Mouse (Mus musculus): Measurements from ENCODE around the gene BC016579.

BC016579 gene

GRCm38 (mm10) chr16:45651497-45651896 is 2.4 kb downstream of the BC016579 start:
- in situ Hi-C loops (cut with MboI; ENCODE audit: unreplicated experiment in 2 of 2) = no loop called here

GRCm38 (mm10) chr16:45644380-45644779 is 9.5 kb downstream of the BC016579 start:
- in situ Hi-C loops (cut with MboI; ENCODE audit: unreplicated experiment in 2 of 2) = no loop called here

DNA sequence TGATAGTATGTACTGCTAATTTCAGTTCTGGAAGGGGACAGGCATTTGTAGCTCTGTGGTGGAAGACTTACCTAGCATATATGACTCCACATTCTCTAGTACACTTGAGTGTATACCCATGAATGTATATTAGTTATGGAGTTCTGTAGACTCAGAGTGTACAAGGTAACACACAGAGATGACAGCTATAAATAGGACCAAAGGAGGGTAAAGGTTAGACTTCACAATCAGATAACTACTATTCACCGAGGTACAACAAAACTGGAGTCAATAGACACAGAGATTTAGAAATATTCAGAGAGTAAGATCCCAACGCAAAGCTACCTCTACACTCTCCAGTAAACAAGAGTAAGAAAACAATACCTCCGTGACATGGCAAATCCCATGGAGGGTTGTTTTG is 9.9 kb downstream of the BC016579 start:
- in situ Hi-C loops (cut with MboI; ENCODE audit: unreplicated experiment in 2 of 2) = no loop called here

DNA sequence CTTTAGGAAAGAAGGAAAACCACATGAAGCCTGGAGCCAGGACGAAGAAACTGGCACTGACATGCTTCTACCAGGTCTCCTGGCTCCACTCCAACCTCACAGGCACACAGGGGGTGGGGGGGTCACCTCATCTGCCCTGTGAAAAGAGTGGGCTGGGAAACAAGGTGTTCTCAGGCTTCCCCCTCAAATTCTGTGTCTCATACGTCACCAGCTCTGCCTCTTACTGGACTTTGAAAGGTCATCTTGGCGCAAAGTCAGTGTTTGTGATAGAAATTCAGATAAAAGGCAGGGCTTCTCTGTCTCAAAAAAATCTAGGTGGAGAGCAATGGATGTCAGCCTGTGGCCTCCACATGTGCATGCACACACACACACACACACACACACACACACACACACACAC is 12.6 kb downstream of the BC016579 start:
- in situ Hi-C loops (cut with MboI; ENCODE audit: unreplicated experiment in 2 of 2) = no loop called here

GRCm38 (mm10) chr16:45640070-45640762 is 13.7 kb downstream of the BC016579 start:
- in situ Hi-C loops (cut with MboI; ENCODE audit: unreplicated experiment in 2 of 2) = no loop called here

- in situ Hi-C loops (cut with MboI; ENCODE audit: unreplicated experiment in 2 of 2) = loop anchor here in 1 of 2 experiments (10.0 kb wide), 2 partner anchors 891 to 1151 kb away; partner anchors contain the start of gene Gtpbp8
Observed at GRCm38 (mm10) chr16:45635826-45636225, 18.0 kb downstream of the BC016579 start.

- in situ Hi-C loops (cut with MboI; ENCODE audit: unreplicated experiment in 2 of 2) = loop anchor here (5.0 to 10.0 kb wide), 6 partner anchors 40 to 1148 kb away; partner anchors contain the start of gene Gtpbp8 (in 1 of the 2)
Observed at GRCm38 (mm10) chr16:45632420-45632819, 21.4 kb downstream of the BC016579 start.

GRCm38 (mm10) chr16:45630347-45630960 is 23.4 kb downstream of the BC016579 start:
- in situ Hi-C loops (cut with MboI; ENCODE audit: unreplicated experiment in 2 of 2) = loop anchor here (5.0 to 10.0 kb wide), 6 partner anchors 42 to 1146 kb away; partner anchors contain the start of gene Gtpbp8 (in 1 of the 2)

DNA sequence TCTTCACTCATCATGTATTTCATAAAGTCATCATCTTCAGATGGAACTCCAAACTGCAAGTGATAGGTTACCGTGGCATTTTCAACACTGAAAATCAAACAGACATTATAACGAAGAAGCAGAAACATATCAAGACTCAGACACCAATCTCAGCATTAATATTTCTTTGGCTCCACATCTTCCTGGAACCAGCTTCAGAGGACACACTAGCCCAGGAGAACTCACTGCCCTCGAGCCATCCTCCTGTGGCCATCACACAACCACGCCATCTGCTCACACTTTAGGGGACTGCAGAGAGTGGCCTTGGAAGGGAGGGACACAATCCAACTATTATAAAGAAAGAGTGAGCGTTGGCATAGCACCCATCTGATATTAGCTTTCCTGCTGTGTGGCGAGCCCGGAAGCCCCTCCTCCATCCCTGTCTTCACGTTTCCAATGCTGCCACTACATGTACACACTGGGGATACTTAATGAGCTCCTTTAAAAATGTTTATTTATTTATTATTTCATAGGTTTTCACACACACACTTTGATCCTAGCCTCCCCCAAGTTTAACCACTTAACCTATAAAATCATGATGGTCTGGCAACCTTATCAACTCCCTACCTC is 24.3 kb downstream of the BC016579 start:
- in situ Hi-C loops (cut with MboI; ENCODE audit: unreplicated experiment in 2 of 2) = loop anchor here (5.0 to 10.0 kb wide), 6 partner anchors 43 to 1145 kb away; partner anchors contain the start of gene Gtpbp8 (in 1 of the 2)

- in situ Hi-C loops (cut with MboI; ENCODE audit: unreplicated experiment in 2 of 2) = no loop called here
Observed at GRCm38 (mm10) chr16:45625342-45625741, 28.5 kb downstream of the BC016579 start.

GRCm38 (mm10) chr16:45624791-45625190 is 29.1 kb downstream of the BC016579 start:
- in situ Hi-C loops (cut with MboI; ENCODE audit: unreplicated experiment in 2 of 2) = loop anchor here in 1 of 2 experiments (25.0 kb wide), 1 partner anchor 1137 kb away; no protein-coding TSS in a partner anchor

DNA sequence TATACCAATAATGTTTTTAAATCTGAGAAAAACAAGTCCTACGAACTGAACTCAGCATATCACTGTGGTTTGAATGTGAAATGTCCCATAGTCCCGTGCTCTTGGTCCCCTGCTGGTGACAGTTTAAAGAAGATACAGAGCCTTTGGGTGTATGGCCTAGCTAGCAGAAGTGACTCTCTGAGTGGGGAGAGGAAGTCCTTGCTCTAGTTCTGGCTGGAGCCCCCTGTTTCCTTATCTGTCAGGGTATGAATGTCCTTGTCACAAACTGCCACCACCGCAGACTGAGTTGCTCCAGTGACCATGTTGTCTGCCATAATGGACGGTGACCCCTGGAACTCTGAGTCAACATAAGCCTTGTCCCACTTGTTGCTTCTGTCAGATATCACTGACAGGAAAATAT is 30.6 kb downstream of the BC016579 start:
- in situ Hi-C loops (cut with MboI; ENCODE audit: unreplicated experiment in 2 of 2) = loop anchor here in 1 of 2 experiments (25.0 kb wide), 1 partner anchor 1136 kb away; no protein-coding TSS in a partner anchor

DNA sequence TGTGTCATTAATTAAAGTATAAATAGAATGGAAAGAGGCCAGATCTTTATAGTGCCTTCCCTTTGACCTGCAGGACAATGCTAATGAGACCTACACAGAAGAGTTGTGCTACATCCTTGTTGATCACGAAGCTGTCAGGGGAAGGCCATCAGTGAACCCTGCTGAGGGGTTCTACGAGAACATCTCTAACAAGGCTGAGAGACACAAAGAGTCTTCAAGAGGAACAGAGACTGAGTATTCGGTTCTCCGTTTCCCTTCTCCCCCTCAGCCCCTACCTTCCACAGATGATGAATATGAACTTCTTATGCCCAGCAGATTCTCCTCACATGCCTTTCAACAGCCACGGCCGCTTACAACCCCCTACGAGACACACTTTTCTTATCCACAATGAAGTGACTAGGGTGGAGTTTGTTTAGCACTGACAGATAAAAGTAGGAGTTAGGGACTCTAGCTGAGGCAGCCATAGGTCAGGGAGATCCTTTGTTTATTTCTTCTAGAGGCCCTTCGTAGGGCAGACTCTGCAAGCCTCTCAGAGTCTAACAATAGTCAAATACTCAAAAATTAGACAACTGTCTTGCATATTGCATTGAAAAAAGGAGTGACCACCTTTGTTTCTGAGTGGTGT is 34.0 kb downstream of the BC016579 start:
- in situ Hi-C loops (cut with MboI; ENCODE audit: unreplicated experiment in 2 of 2) = loop anchor here (10.0 to 25.0 kb wide), 2 partner anchors 55 to 1133 kb away; no protein-coding TSS in a partner anchor

GRCm38 (mm10) chr16:45615944-45616343 is 37.9 kb downstream of the BC016579 start:
- in situ Hi-C loops (cut with MboI; ENCODE audit: unreplicated experiment in 2 of 2) = loop anchor here (10.0 to 25.0 kb wide), 2 partner anchors 59 to 1129 kb away; no protein-coding TSS in a partner anchor

DNA sequence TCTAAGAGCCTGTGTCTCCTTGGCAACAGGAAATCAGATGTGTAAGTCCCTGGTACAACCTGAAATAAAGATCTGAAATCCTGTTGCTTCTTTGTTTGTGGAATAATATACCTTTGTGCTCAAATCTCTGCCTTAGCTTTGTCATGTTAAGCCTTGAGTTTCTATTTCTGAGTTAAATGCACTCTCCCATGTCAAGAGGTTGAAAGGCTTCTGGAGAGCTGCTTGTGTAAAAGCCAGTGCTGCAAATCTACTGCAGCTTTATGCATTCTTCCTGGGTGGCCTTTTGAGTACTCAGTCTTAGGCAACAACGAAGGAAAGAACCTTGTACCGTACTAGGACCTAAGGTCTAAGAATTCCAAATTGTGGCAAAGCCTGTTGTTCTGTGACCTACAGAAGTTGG is 40.6 kb downstream of the BC016579 start:
- in situ Hi-C loops (cut with MboI; ENCODE audit: unreplicated experiment in 2 of 2) = loop anchor here (10.0 to 25.0 kb wide), 2 partner anchors 62 to 1126 kb away; no protein-coding TSS in a partner anchor

- in situ Hi-C loops (cut with MboI; ENCODE audit: unreplicated experiment in 2 of 2) = loop anchor here (10.0 to 25.0 kb wide), 2 partner anchors 65 to 1123 kb away; no protein-coding TSS in a partner anchor
Observed at GRCm38 (mm10) chr16:45610267-45610666, 43.6 kb downstream of the BC016579 start, which contains the start of gene Gcsam. Gene Gcsam, plus strand, starts transcription at chr16:45610380.

DNA sequence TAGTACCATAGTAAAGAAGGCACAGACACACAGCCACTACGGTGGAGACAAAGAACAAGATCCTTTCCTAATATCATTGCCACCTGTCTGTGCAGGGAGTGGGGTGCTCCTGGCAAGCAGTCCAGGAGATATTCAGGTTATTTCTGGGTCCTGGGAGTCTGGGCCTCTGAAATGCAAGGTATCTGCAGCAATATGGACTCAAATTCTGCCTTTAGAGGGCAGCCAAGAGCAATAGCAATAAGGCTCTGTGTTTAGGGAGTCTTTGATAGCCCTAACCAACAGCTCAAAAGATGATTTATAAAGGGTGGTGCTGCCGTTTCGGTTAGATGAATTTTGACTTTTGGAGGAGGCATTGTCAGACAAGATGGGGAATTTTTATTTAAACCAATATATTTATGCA is 44.6 kb downstream of the BC016579 start:
- in situ Hi-C loops (cut with MboI; ENCODE audit: unreplicated experiment in 2 of 2) = loop anchor here in 1 of 2 experiments (25.0 kb wide), 1 partner anchor 1122 kb away; no protein-coding TSS in a partner anchor

GRCm38 (mm10) chr16:45608481-45608954 is 45.4 kb downstream of the BC016579 start:
- in situ Hi-C loops (cut with MboI; ENCODE audit: unreplicated experiment in 2 of 2) = loop anchor here in 1 of 2 experiments (25.0 kb wide), 1 partner anchor 1121 kb away; no protein-coding TSS in a partner anchor

- in situ Hi-C loops (cut with MboI; ENCODE audit: unreplicated experiment in 2 of 2) = loop anchor here in 1 of 2 experiments (25.0 kb wide), 1 partner anchor 367 kb away; the partner anchor contains the start of gene Phldb2
Observed at GRCm38 (mm10) chr16:45595494-45595893, 58.4 kb downstream of the BC016579 start.

- in situ Hi-C loops (cut with MboI; ENCODE audit: unreplicated experiment in 2 of 2) = loop anchor here in 1 of 2 experiments (25.0 kb wide), 1 partner anchor 369 kb away; the partner anchor contains the start of gene Phldb2
Observed at GRCm38 (mm10) chr16:45593656-45594055, 60.2 kb downstream of the BC016579 start.
